Mouse (Mus musculus) liver, embryonic 14.5 days (tissue): ENCODE results near the gene AI661453. TPM values are rescaled to one million over a fixed set of nuclear protein-coding genes. Genes with fewer than 3 reads are reported as not detected.
"Not testable (repeated sequence)": the region's sequence is repeated elsewhere in the genome, so short reads cannot be mapped to it uniquely, and the experiment has no call there.

ENCODE experiments used
- ATAC-seq: fragments of 200-750 bp; cut with Nextera tagmentation; 2 replicates; pipeline ENCODE4 v1.8.0; 2017; ENCODE audit warnings: moderate number of reproducible peaks, mild to moderate bottlenecking, moderate library complexity; ENCODE audit not compliant: insufficient read depth
- DNase-seq, 3 experiments: peaks; one replicate each; pipeline ENCODE4 v3.0.0-alpha.2; 2012 to 2013; ENCODE audit warnings: low read depth in 3 of 3, low spot score in 3 of 3
- H3K27ac ChIP-seq: fragments of 300-500 bp; sonication (generic); 2 replicates; pipeline ENCODE4 v1.5.1; 2014; ENCODE audit warnings: moderate library complexity, mild to moderate bottlenecking, control low read depth, inconsistent platforms
- H3K27me3 ChIP-seq: fragments of 300-500 bp; sonication (generic); 2 replicates; pipeline ENCODE4 v1.6.1; 2014; ENCODE audit warnings: mild to moderate bottlenecking, low read length, moderate library complexity; ENCODE audit not compliant: control insufficient read depth, insufficient read depth
- H3K36me3 ChIP-seq: fragments of 300-500 bp; sonication (generic); replicated peaks from 2 replicates; pipeline ENCODE4 v1.6.1; 2014; ENCODE audit warnings: low read depth; ENCODE audit not compliant: control insufficient read depth, insufficient read depth
- H3K4me1 ChIP-seq, 2 experiments: fragments of 200-500 bp in 1 of 2; fragments of 300-500 bp in 1 of 2; sonication (generic) in 1 of 2; replicated peaks; 2 replicates each; pipeline ENCODE4 v1.6.1; 2012 to 2014; ENCODE audit warnings: antibody characterized with exemption in 1 of 2, inconsistent platforms in 1 of 2, low read length in 1 of 2; ENCODE audit not compliant: control insufficient read depth in 2 of 2, insufficient read depth in 2 of 2
- H3K4me2 ChIP-seq: fragments of 300-500 bp; sonication (generic); 2 replicates; pipeline ENCODE4 v1.6.1; 2014; ENCODE audit warnings: low read depth, mild to moderate bottlenecking, control low read depth, moderate library complexity
- H3K4me3 ChIP-seq, 2 experiments: fragments of 200-500 bp in 1 of 2; fragments of 300-500 bp in 1 of 2; sonication (generic) in 1 of 2; 2 replicates each; pipeline ENCODE4 v1.5.1; 2012 to 2014; ENCODE audit warnings: low read depth in 2 of 2, low read length in 2 of 2, mild to moderate bottlenecking in 2 of 2, control low read depth in 1 of 2, inconsistent platforms in 1 of 2, moderate library complexity in 1 of 2; ENCODE audit not compliant: insufficient read depth in 1 of 2
- H3K9ac ChIP-seq: fragments of 300-500 bp; sonication (generic); replicated peaks from 2 replicates; pipeline ENCODE4 v1.6.1; 2014; ENCODE audit warnings: mild to moderate bottlenecking, control low read depth, moderate library complexity
- H3K9me3 ChIP-seq: fragments of 300-500 bp; sonication (generic); 2 replicates; pipeline ENCODE4 v1.6.1; 2016; ENCODE audit warnings: low read length, mixed read lengths; ENCODE audit not compliant: control insufficient read depth
- CTCF ChIP-seq: IDR thresholded peaks from 2 replicates; pipeline ENCODE4 v1.5.1; 2016; ENCODE audit warnings: antibody characterized with exemption, low read depth, control low read depth
- EP300 ChIP-seq: IDR thresholded peaks from 2 replicates; pipeline ENCODE4 v1.6.1; 2016; ENCODE audit warnings: antibody characterized with exemption, low read depth
- WGBS: fragments of 180-500 bp; shearing (Covaris S2); extraction: QIAGEN DNeasy Blood & Tissue Kit; methylation state at CpG from one replicate; pipeline ENCODE4 v1.1.7; 2014; ENCODE audit not compliant: insufficient replicate concordance; 5-methylcytosine and 5-hydroxymethylcytosine counted together
- polyA plus RNA-seq, 2 experiments: library from polyadenylated mRNA; depleted of rRNA in 1 of 2; stranded (reverse) in 1 of 2; unstranded in 1 of 2; fragments of >200 nt; fragmentation: Nextera tagmentation in 1 of 2; extraction: Ambion mirVana in 1 of 2; gene quantifications; 2 replicates each; pipeline versions ENCODE4 v1.2.1 to v1.2.3; 2012 to 2014

AI661453 gene
- polyA plus RNA-seq, 2 experiments, result 0.42 to 0.56 TPM

DNA sequence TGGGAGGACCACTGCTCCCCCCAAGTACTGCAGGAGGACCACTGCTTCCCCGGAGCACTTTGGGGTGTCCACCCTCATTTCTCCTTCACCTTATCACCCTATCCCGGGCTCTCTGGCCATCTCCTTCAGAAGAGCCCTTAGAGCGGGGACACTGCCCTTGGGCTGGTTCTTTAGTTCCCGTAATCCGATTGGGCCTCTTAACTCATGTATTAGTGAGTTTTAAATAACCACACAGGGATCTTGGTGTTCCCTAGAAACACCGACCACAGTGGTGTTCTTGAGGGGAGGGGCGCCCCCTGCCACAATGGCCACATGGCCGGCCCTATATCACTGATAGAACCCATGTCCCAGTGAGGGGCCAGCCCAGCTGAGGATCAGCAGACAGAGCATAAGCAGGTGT, 37.3 kb upstream of the AI661453 start:
- DNase-seq (no peak), ATAC-seq (no peak)
- Histone ChIP-seq H3K4me3 (no peak overlapping the region), H3K36me3 (no peaks in the 10 kb centered on the region), H3K27me3 (no peaks in the 10 kb centered on the region; the same call in 1 of the 2 replicates), H3K27ac (no peak overlapping the region), H3K9ac (no peak overlapping the region), H3K4me2 (no peak overlapping the region), H3K4me1 (peaks cover 0 to 4% of the 10 kb centered on the region in 2 experiments; a peak in 1 of 4 replicates), H3K9me3 (no peaks in the 10 kb centered on the region)
- 66% methylated on average over 8 of the region's 8 CpGs for WGBS
- TF ChIP-seq EP300 (no peak), CTCF (no peak)

DNA sequence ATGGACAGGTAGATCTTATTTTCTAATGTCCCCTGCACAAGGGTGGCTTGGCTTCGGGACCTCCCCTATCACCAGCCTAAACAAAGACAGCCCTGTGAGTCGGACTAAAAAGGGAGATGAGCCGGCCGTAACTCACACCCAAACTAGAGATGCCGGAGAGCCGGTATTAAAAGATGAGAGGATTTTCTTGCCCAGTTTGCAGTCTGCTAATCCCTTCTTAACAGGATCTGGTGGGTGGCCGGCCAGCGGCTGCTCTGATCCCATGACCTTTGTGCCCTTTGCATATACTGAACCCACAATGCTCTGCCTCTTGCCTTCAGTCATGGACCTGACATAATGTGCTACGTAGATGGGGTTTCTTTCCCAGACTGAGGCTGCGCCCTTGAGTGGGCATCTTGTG, 36.0 kb upstream of the AI661453 start, which contains the start of gene Guca1a:
Guca1a (minus strand) TSS at position 134 of the 400 bp plus-strand sequence.
- ATAC-seq, result no peak

GRCm38 (mm10) chr17:47407717-47408557, 28.5 kb upstream of the AI661453 start:
- Histone ChIP-seq H3K36me3 (no peaks in the 10 kb centered on the region), H3K4me1 (no peaks in the 10 kb centered on the region), H3K4me2 (no peak overlapping the region), H3K27ac (no peak overlapping the region), H3K4me3 (no peak overlapping the region), H3K9me3 (no peaks in the 10 kb centered on the region), H3K27me3 (peaks cover 24% of the 10 kb centered on the region), H3K9ac (no peak overlapping the region)
- TF ChIP-seq CTCF (peak; percentile 9; the same call in 1 of the 2 replicates), EP300 (no peak)
- ATAC-seq (no peak), DNase-seq (no peak)
- WGBS, result 38% methylated on average over 10 of the region's 10 CpGs

More for the DNA sequence above, 36.0 kb upstream of the AI661453 start, which contains the start of gene Guca1a:
- no peak for TF ChIP-seq EP300
- no peak for TF ChIP-seq CTCF
- no peaks in the 10 kb centered on the region for H3K9me3 ChIP-seq
- H3K9ac ChIP-seq, result no peak within 1 kb of the TSS
- H3K27me3 ChIP-seq, result no peaks in the 10 kb centered on the region
- 0 out of 4 replicates have a peak, but pooled peaks cover 0 to 3% of the 10 kb centered on the region in 2 experiments for H3K4me1 ChIP-seq
- H3K36me3 ChIP-seq, result no peaks in the 10 kb centered on the region
- no peak within 1 kb of the TSS for H3K4me3 ChIP-seq
- whole genome bisulfite sequencing, result 57% methylated on average over 10 of the region's 10 CpGs
- H3K27ac ChIP-seq, result no peak within 1 kb of the TSS
- no peak for DNase-seq
- H3K4me2 ChIP-seq, result no peak within 1 kb of the TSS

DNA sequence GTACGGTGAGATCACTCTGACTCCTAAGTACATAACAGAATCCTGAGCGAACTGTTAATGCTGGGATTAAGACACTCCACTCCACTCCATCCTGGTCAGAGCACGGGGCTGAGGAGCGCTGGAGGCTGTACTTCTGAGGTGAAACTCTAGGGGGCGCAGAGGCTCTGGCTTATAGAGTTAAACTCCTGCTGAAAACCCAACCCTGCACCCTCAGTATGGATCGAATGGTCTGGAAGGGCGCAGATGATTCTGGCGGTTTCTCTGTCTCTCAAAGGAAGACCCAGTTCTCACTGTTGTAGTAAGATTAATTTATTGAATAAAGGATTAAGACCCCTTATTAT, 27.9 kb upstream of the AI661453 start:
- Histone ChIP-seq H3K9ac (no peak overlapping the region), H3K4me3 (no peak overlapping the region), H3K27me3 (peaks cover 24% of the 10 kb centered on the region), H3K4me2 (no peak overlapping the region), H3K4me1 (no peaks in the 10 kb centered on the region), H3K9me3 (no peaks in the 10 kb centered on the region), H3K36me3 (no peaks in the 10 kb centered on the region), H3K27ac (no peak overlapping the region)
- TF ChIP-seq CTCF, result peak; percentile 84
- no peak for TF ChIP-seq EP300
- 16% methylated on average over 8 of the region's 8 CpGs for WGBS
- ATAC-seq (no peak), DNase-seq (peak; percentile 12 to 37 (median 20))

DNA sequence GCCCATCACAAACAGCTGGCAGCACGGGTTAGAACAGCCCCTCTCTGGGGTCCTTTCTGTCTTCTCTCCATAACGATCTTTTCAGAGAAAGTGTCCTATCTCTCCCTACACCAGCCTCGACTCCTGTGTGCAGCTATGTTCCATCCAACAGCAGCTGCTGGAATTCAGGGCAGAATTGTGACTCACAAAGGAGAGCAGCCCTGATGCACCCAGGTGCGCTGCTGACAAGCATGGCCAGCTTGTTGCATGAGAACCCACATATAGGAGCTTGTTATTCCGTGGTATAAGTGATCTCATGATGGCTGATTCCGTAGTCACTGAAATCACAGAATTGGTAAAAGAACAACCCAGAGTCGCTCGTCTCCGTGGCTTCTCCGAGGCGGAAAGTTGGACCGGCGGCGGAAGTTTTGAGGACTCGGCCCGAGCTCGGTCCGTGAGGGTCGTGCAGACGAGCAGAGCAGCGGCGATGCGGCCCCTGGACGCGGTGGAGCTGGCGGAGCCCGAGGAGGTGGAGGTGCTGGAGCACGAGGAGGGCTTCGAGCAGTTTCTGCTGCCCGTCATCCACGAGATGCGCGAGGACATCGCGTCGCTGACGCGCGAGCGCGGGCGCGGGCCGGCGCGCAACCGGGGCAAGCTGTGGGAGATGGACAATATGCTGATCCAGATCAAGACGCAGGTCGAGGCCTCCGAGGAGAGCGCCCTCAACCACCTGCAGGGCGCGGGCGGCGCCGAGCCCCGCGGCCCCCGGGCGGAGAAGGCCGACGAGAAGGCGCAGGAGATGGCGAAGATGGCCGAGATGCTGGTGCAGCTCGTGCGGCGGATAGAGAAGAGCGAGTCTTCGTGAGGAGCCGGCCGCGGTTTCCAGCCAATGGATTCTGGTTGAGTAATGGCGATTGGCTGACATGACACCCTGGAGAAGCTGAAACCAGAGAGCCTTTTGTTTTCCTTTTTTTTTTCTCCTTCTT, 26.2 kb upstream of the AI661453 start:
- not testable (repeated sequence) for H3K4me1 ChIP-seq, H3K9ac ChIP-seq, H3K36me3 ChIP-seq, ATAC-seq, H3K4me3 ChIP-seq, H3K27ac ChIP-seq, H3K9me3 ChIP-seq, DNase-seq
- peaks cover 24% of the 10 kb centered on the region for H3K27me3 ChIP-seq
- WGBS, result 3% methylated on average over 74 of the region's 74 CpGs
- peak overlapping the region; percentile 6; the same call in 1 of the 2 replicates for H3K4me2 ChIP-seq
